Mouse (Mus musculus): ENCODE measurements around the gene Ankar. TPM values are rescaled to one million over a fixed set of nuclear protein-coding genes. Genes with fewer than 3 reads are reported as not detected.

The Ankar gene
- polyA plus RNA-seq, 1 experiment from 2014 or later = not detected

- WGBS = 92% methylated on average over 5 of the region's 5 CpGs
- H3K27ac ChIP-seq (ENCODE audit: low read depth, low read length) = no peak overlapping the region
- peaks cover 2% of the 10 kb centered on the region; the same call in 1 of the 2 replicates for H3K36me3 ChIP-seq (ENCODE audit: control insufficient read depth, insufficient read depth, low read length)
- H3K9ac ChIP-seq (ENCODE audit: low read length) = no peak overlapping the region
- ATAC-seq (ENCODE audit: insufficient read depth, low FRiP score, low TSS enrichment) (no peak), DNase-seq (ENCODE audit: low spot score) (no peak)
- H3K4me3 ChIP-seq (ENCODE audit: low read depth, low read length) = no peak overlapping the region
- no peaks in the 10 kb centered on the region for H3K27me3 ChIP-seq (ENCODE audit: control insufficient read depth, insufficient read depth, low read length)
- H3K9me3 ChIP-seq (ENCODE audit: control insufficient read depth, low read length) = no peaks in the 10 kb centered on the region
- H3K4me2 ChIP-seq (ENCODE audit: low read depth) = no peak overlapping the region
- H3K4me1 ChIP-seq (ENCODE audit: control insufficient read depth, insufficient read depth, low read length) = no peaks in the 10 kb centered on the region
Measured at GRCm38 (mm10) chr1:72602803-72603202, 97.6 kb downstream of the Ankar start.

- Histone ChIP-seq H3K4me3 (ENCODE audit: low read depth, low read length) (no peak overlapping the region), H3K9me3 (ENCODE audit: control insufficient read depth, low read length) (no peaks in the 10 kb centered on the region), H3K27me3 (ENCODE audit: control insufficient read depth, insufficient read depth, low read length) (no peaks in the 10 kb centered on the region), H3K9ac (ENCODE audit: low read length) (no peak overlapping the region), H3K4me2 (ENCODE audit: low read depth) (no peak overlapping the region), H3K27ac (ENCODE audit: low read depth, low read length) (no peak overlapping the region), H3K4me1 (ENCODE audit: control insufficient read depth, insufficient read depth, low read length) (no peaks in the 10 kb centered on the region), H3K36me3 (ENCODE audit: control insufficient read depth, insufficient read depth, low read length) (peaks cover 2% of the 10 kb centered on the region; the same call in 1 of the 2 replicates)
- 88% methylated on average over 5 of the region's 5 CpGs for whole genome bisulfite sequencing
- no peak for ATAC-seq (ENCODE audit: insufficient read depth, low FRiP score, low TSS enrichment)
- no peak for DNase-seq (ENCODE audit: low spot score)
Measured at GRCm38 (mm10) chr1:72602186-72602585, 98.2 kb downstream of the Ankar start.

GRCm38 (mm10) chr1:72601233-72601632 lies 99.1 kb downstream of the Ankar start:
- H3K4me3 ChIP-seq (ENCODE audit: low read depth, low read length) = no peak overlapping the region
- H3K9ac ChIP-seq (ENCODE audit: low read length) = no peak overlapping the region
- no peaks in the 10 kb centered on the region for H3K9me3 ChIP-seq (ENCODE audit: control insufficient read depth, low read length)
- WGBS = 96% methylated on average over 7 of the region's 7 CpGs
- H3K4me1 ChIP-seq (ENCODE audit: control insufficient read depth, insufficient read depth, low read length) = no peaks in the 10 kb centered on the region
- no peak overlapping the region for H3K4me2 ChIP-seq (ENCODE audit: low read depth)
- H3K27me3 ChIP-seq (ENCODE audit: control insufficient read depth, insufficient read depth, low read length) = no peaks in the 10 kb centered on the region
- no peak overlapping the region for H3K27ac ChIP-seq (ENCODE audit: low read depth, low read length)
- DNase-seq (ENCODE audit: low spot score) (no peak), ATAC-seq (ENCODE audit: insufficient read depth, low FRiP score, low TSS enrichment) (no peak)
- peaks cover 2% of the 10 kb centered on the region; the same call in 1 of the 2 replicates for H3K36me3 ChIP-seq (ENCODE audit: control insufficient read depth, insufficient read depth, low read length)

- Histone ChIP-seq H3K27me3 (ENCODE audit: control insufficient read depth, insufficient read depth, low read length) (no peaks in the 10 kb centered on the region), H3K4me1 (ENCODE audit: control insufficient read depth, insufficient read depth, low read length) (no peaks in the 10 kb centered on the region), H3K27ac (ENCODE audit: low read depth, low read length) (no peak overlapping the region), H3K9me3 (ENCODE audit: control insufficient read depth, low read length) (no peaks in the 10 kb centered on the region), H3K4me3 (ENCODE audit: low read depth, low read length) (no peak overlapping the region), H3K9ac (ENCODE audit: low read length) (no peak overlapping the region), H3K36me3 (ENCODE audit: control insufficient read depth, insufficient read depth, low read length) (peaks cover 5% of the 10 kb centered on the region; the same call in 1 of the 2 replicates), H3K4me2 (ENCODE audit: low read depth) (no peak overlapping the region)
- ATAC-seq (ENCODE audit: insufficient read depth, low FRiP score, low TSS enrichment) (no peak), DNase-seq (ENCODE audit: low spot score) (no peak)
- WGBS = 94% methylated on average over 5 of the region's 5 CpGs
Measured at GRCm38 (mm10) chr1:72600778-72601177, 99.6 kb downstream of the Ankar start.

GRCm38 (mm10) chr1:72599146-72600101 lies 101.0 kb downstream of the Ankar start:
- H3K4me1 ChIP-seq (ENCODE audit: control insufficient read depth, insufficient read depth, low read length) = no peaks in the 10 kb centered on the region
- no peak overlapping the region for H3K27ac ChIP-seq (ENCODE audit: low read depth, low read length)
- H3K9me3 ChIP-seq (ENCODE audit: control insufficient read depth, low read length) = no peaks in the 10 kb centered on the region
- WGBS = 84% methylated on average over 21 of the region's 21 CpGs
- ATAC-seq (ENCODE audit: insufficient read depth, low FRiP score, low TSS enrichment) (no peak), DNase-seq (ENCODE audit: low spot score) (no peak)
- H3K36me3 ChIP-seq (ENCODE audit: control insufficient read depth, insufficient read depth, low read length) = peaks cover 5% of the 10 kb centered on the region; the same call in 1 of the 2 replicates
- H3K4me2 ChIP-seq (ENCODE audit: low read depth) = no peak overlapping the region
- no peaks in the 10 kb centered on the region for H3K27me3 ChIP-seq (ENCODE audit: control insufficient read depth, insufficient read depth, low read length)
- H3K4me3 ChIP-seq (ENCODE audit: low read depth, low read length) = no peak overlapping the region
- H3K9ac ChIP-seq (ENCODE audit: low read length) = no peak overlapping the region

GRCm38 (mm10) chr1:72596231-72596630 lies 104.1 kb downstream of the Ankar start:
- H3K9me3 ChIP-seq (ENCODE audit: control insufficient read depth, low read length) = no peaks in the 10 kb centered on the region
- no peak overlapping the region for H3K9ac ChIP-seq (ENCODE audit: low read length)
- DNase-seq (ENCODE audit: low spot score) = no peak
- H3K4me2 ChIP-seq (ENCODE audit: low read depth) = no peak overlapping the region
- H3K27me3 ChIP-seq (ENCODE audit: control insufficient read depth, insufficient read depth, low read length) = no peaks in the 10 kb centered on the region
- peaks cover 6% of the 10 kb centered on the region; the same call in 1 of the 2 replicates for H3K36me3 ChIP-seq (ENCODE audit: control insufficient read depth, insufficient read depth, low read length)
- 81% methylated on average over 5 of the region's 5 CpGs for WGBS
- no peaks in the 10 kb centered on the region for H3K4me1 ChIP-seq (ENCODE audit: control insufficient read depth, insufficient read depth, low read length)
- no peak overlapping the region for H3K27ac ChIP-seq (ENCODE audit: low read depth, low read length)
- no peak for ATAC-seq (ENCODE audit: insufficient read depth, low FRiP score, low TSS enrichment)
- H3K4me3 ChIP-seq (ENCODE audit: low read depth, low read length) = no peak overlapping the region

- Histone ChIP-seq H3K4me1 (ENCODE audit: control insufficient read depth, insufficient read depth, low read length) (no peaks in the 10 kb centered on the region), H3K4me2 (ENCODE audit: low read depth) (no peak overlapping the region), H3K27me3 (ENCODE audit: control insufficient read depth, insufficient read depth, low read length) (no peaks in the 10 kb centered on the region), H3K9ac (ENCODE audit: low read length) (no peak overlapping the region), H3K9me3 (ENCODE audit: control insufficient read depth, low read length) (no peaks in the 10 kb centered on the region), H3K27ac (ENCODE audit: low read depth, low read length) (no peak overlapping the region), H3K36me3 (ENCODE audit: control insufficient read depth, insufficient read depth, low read length) (peaks cover 6% of the 10 kb centered on the region), H3K4me3 (ENCODE audit: low read depth, low read length) (no peak overlapping the region)
- WGBS = 93% methylated on average over 12 of the region's 12 CpGs
- no peak for DNase-seq (ENCODE audit: low spot score)
- ATAC-seq (ENCODE audit: insufficient read depth, low FRiP score, low TSS enrichment) = no peak
Measured at GRCm38 (mm10) chr1:72595686-72596085, 104.7 kb downstream of the Ankar start.

GRCm38 (mm10) chr1:72593340-72593951 lies 106.9 kb downstream of the Ankar start:
- Histone ChIP-seq H3K4me2 (ENCODE audit: low read depth) (no peak overlapping the region), H3K4me3 (ENCODE audit: low read depth, low read length) (no peak overlapping the region), H3K9me3 (ENCODE audit: control insufficient read depth, low read length) (no peaks in the 10 kb centered on the region), H3K36me3 (ENCODE audit: control insufficient read depth, insufficient read depth, low read length) (peaks cover 6% of the 10 kb centered on the region), H3K27me3 (ENCODE audit: control insufficient read depth, insufficient read depth, low read length) (no peaks in the 10 kb centered on the region), H3K27ac (ENCODE audit: low read depth, low read length) (no peak overlapping the region), H3K9ac (ENCODE audit: low read length) (no peak overlapping the region), H3K4me1 (ENCODE audit: control insufficient read depth, insufficient read depth, low read length) (no peaks in the 10 kb centered on the region)
- DNase-seq (ENCODE audit: low spot score) (no peak), ATAC-seq (ENCODE audit: insufficient read depth, low FRiP score, low TSS enrichment) (no peak)
- 88% methylated on average over 20 of the region's 20 CpGs for WGBS

Measured in neural tube, embryonic 11.5 days (tissue).